Mouse (Mus musculus) brain, embryonic 14.5 days (tissue): Measurements from ENCODE around the gene B430306N03Rik.

Experiments used
- CTCF ChIP-seq: fragments of 200-500 bp; IDR thresholded peaks from 2 replicates; pipeline ENCODE4 v1.5.1; 2012; ENCODE audit warnings: inconsistent platforms, mild to moderate bottlenecking, moderate library complexity, borderline replicate concordance; ENCODE audit not compliant: insufficient read depth, insufficient read length; ENCODE audit errors: extremely low read depth
- POLR2A ChIP-seq: fragments of 200-500 bp; IDR thresholded peaks from 2 replicates; pipeline ENCODE4 v1.6.1; 2012; ENCODE audit warnings: mild to moderate bottlenecking, inconsistent platforms, borderline replicate concordance; ENCODE audit not compliant: poor library complexity, insufficient read depth, insufficient read length, severe bottlenecking; ENCODE audit errors: extremely low read depth

- TF ChIP-seq POLR2A (no peak), CTCF (no peak)
Observed at GRCm38 (mm10) chr17:48365511-48366155, 49.7 kb downstream of the B430306N03Rik start.
